Mouse (Mus musculus): ENCODE data around the gene Hcfc1r1.

DNA sequence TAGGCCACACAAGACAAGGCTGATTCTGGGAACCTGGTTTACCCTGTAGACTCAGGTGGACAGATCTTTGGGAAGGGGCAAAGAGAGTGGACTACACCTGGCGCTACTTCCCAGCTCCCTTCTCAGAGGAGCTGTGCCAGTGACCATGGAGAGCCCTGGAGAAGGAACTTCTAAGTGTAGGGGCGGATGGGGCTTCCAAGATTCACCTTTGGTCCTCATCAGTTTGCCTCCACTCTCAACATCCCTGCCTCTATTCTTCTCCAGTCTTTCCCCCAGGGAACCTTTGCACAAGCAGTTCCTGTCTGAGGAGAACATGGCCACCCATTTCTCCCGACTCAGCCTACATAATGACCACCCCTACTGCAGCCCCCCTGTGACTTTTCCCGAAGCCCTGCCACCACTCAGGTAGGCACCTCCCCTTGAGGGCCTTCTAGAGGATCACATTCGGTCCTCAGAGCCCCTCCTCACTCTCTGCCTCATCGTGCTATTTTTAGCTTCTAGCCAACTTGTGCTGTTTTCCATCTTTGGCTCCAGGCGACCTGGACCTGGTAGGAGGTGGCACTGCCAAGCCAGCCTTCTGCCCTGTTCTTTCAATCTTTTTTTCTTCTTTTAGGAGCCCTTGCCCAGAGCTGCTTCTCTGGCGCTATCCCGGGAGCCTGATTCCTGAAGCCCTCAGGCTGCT is 1.0 kb downstream of the Hcfc1r1 start:
- no peak for TF ChIP-seq EP300 (IDR thresholded peaks at IDR 0.05; ENCODE audit: low read length)
- no peak for TF ChIP-seq MYC (IDR thresholded peaks at IDR 0.05; ENCODE audit: low read depth, low read length)
- no peak for TF ChIP-seq MEF2A (IDR thresholded peaks at IDR 0.05; ENCODE audit: borderline replicate concordance, low read depth, low read length)
- TF ChIP-seq CTCF (conservative IDR thresholded peaks at IDR 0.05 in 1 of 2, IDR thresholded peaks at IDR 0.05 in 1 of 2; ENCODE audit: low read depth in 2 of 2, low read length in 2 of 2) = no peak
- TF ChIP-seq POLR2A (IDR thresholded peaks at IDR 0.05; ENCODE audit: low read depth, low read length) = no peak
- no peak for TF ChIP-seq CHD1 (IDR thresholded peaks at IDR 0.05; ENCODE audit: low read depth, low read length)
- no peak for TF ChIP-seq E2F4 (IDR thresholded peaks at IDR 0.05; ENCODE audit: insufficient replicate concordance, low read depth, low read length)
- TF ChIP-seq BHLHE40 (IDR thresholded peaks at IDR 0.05; ENCODE audit: low read depth, low read length) = no peak
- no peak for TF ChIP-seq ETS1 (conservative IDR thresholded peaks at IDR 0.05; ENCODE audit: low read depth, low read length)
- TF ChIP-seq MAX (IDR thresholded peaks at IDR 0.05; ENCODE audit: low read length) = no peak
- TF ChIP-seq SMC3 (IDR thresholded peaks at IDR 0.05; ENCODE audit: low read depth, low read length) = no peak
- no peak for TF ChIP-seq UBTF (IDR thresholded peaks at IDR 0.05; ENCODE audit: low read depth, low read length)

Data from CH12.LX (cell line).